Mouse (Mus musculus): ENCODE results near the gene Slc5a8. TPM values are rescaled to one million over a fixed set of nuclear protein-coding genes. Genes with fewer than 3 reads are reported as not detected.

Slc5a8 gene
- polyA plus RNA-seq, 1 experiment from 2014 or later, result not detected

Other genes with a start within 250 kb of the Slc5a8 start
- gene Spic, start 201.0 kb upstream of the Slc5a8 start, polyA plus RNA-seq (2016; fragmentation: Nextera tagmentation; extraction: Ambion mirVana), result 0.26 TPM in 1 of 2 replicates, not detected in the other
- gene Arl1, start 155.1 kb upstream of the Slc5a8 start, polyA plus RNA-seq (2016; fragmentation: Nextera tagmentation; extraction: Ambion mirVana), result 137 and 145 TPM in 2 replicates
- 14.5 and 15.7 TPM in 2 replicates for gene Utp20, start 59.2 kb upstream of the Slc5a8 start, polyA plus RNA-seq (2016; fragmentation: Nextera tagmentation; extraction: Ambion mirVana)

Data from neural tube, embryonic 12.5 days (tissue).